Mouse (Mus musculus) liver, postnatal 0 days (tissue): ENCODE results near the gene Grik4.

ENCODE experiments used
- CTCF ChIP-seq: sonication (generic); IDR thresholded peaks from 2 replicates; pipeline ENCODE4 v1.5.1; 2016; ENCODE audit warnings: antibody characterized with exemption, low read depth
- EP300 ChIP-seq: IDR thresholded peaks from 2 replicates; pipeline ENCODE4 v1.6.1; 2016; ENCODE audit warnings: antibody characterized with exemption, low read depth, mild to moderate bottlenecking

GRCm38 (mm10) chr9:42872885-42873284 lies 71.4 kb downstream of the Grik4 start:
- TF ChIP-seq EP300 (no peak), CTCF (no peak)
